Mouse (Mus musculus) heart, adult 2 months (tissue): ENCODE results near the gene Cyp2g1.
"Not testable (repeated sequence)": the region's sequence is repeated elsewhere in the genome, so short reads cannot be mapped to it uniquely, and the experiment has no call there.

Experiments used
- CTCF ChIP-seq: fragments of 200-600 bp; IDR thresholded peaks from 2 replicates; pipeline ENCODE4 v1.8.1; 2022; ENCODE audit warnings: antibody characterized with exemption, mild to moderate bottlenecking, moderate library complexity
- EP300 ChIP-seq: fragments of 200-500 bp; IDR thresholded peaks from 2 replicates; pipeline ENCODE4 v1.6.1; 2011; ENCODE audit warnings: low read depth, low read length, control low read depth; ENCODE audit not compliant: insufficient read depth
- POLR2A ChIP-seq: fragments of 200-500 bp; IDR thresholded peaks from 2 replicates; pipeline ENCODE4 v1.6.1; 2011; ENCODE audit warnings: mild to moderate bottlenecking, low read depth, low read length, control low read depth; ENCODE audit not compliant: insufficient read depth

- not testable (repeated sequence) for TF ChIP-seq CTCF, POLR2A, EP300
These were observed 41.4 kb downstream of the Cyp2g1 start for GRCm38 (mm10) chr7:26850063-26850462.
